28 mouse cellular contexts compared by ENCODE assay signal in the genomic region with DNA sequence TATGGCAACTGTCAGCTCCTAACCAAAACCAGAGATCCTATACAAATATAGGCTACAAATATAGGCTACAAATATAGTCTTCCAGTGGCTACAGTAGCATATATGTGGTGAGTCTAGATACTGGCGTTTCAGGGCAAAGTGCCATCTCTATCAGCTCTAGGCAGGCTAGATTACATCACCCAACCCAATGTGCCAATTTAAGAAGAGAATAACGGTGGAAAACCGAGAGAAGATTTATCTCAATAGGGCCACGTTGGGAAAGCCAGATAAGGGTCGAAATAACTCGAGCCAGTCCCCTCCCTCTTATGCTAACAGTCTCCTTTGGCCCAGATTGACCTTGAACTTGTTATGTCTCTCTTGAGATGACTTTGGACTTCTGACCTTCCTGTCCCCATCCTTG. TPM values are rescaled to one million over a fixed set of nuclear protein-coding genes. Genes with fewer than 3 reads are reported as not detected.
DNase-seq lines count a peak whose midpoint lies in the region; ATAC-seq and TF ChIP-seq lines count a peak whose summit lies in the region.
"Had no signal": no experiment of that assay in that cellular context is flagged by ENCODE, and none has a peak within 500 bp of the region (broad histone marks: within the 10 kb centered on the region; RNA-seq: fewer than 3 reads in every experiment).

No protein-coding gene starts in this region.

- TF ChIP-seq EP300 in MEL (IDR thresholded peaks at IDR 0.05; ENCODE audit: low read depth in 1 of 2, low read length in 2 of 2) = peak; percentile 98 to 99
- peak; percentile 84 for TF ChIP-seq EP300 in liver, embryonic 14.5 days (IDR thresholded peaks at IDR 0.05; ENCODE audit: low read depth)

- TF ChIP-seq POLR2A in MEL (IDR thresholded peaks at IDR 0.05; ENCODE audit: control insufficient read depth in 1 of 2, insufficient read depth in 1 of 2, low read depth in 1 of 2, low read length in 2 of 2, poor library complexity in 1 of 2) (no peak), myocyte (IDR thresholded peaks at IDR 0.05; ENCODE audit: insufficient read length, low read depth) (no peak)

- H3ac ChIP-seq in myocyte (ENCODE audit: control insufficient read depth, insufficient read length) = no peak overlapping the region

- no peaks in the 10 kb centered on the region for H3K9me3 ChIP-seq in MEL (replicated peaks; ENCODE audit: insufficient read depth, low read length)
- no peaks in the 10 kb centered on the region for H3K9me3 ChIP-seq in liver, embryonic 14.5 days (ENCODE audit: control insufficient read depth, low read length)
- H3K9me3 ChIP-seq: forebrain, embryonic 10.5 days; heart, embryonic 12.5 days; hindbrain, embryonic 13.5 days; limb, embryonic 13.5 days; neural tube, embryonic 15.5 days had no signal

- TF ChIP-seq RAD21 in MEL (IDR thresholded peaks at IDR 0.05; ENCODE audit: low read depth, low read length) = no peak

- H3K79me2 ChIP-seq in MEL (ENCODE audit: control insufficient read depth, insufficient read depth, low read length, poor library complexity) = no peaks in the 10 kb centered on the region
- no peaks in the 10 kb centered on the region for H3K79me2 ChIP-seq in myocyte (ENCODE audit: control insufficient read depth, insufficient read depth)

- no peak overlapping the region for H3K4me3 ChIP-seq in MEL (ENCODE audit: control insufficient read depth in 1 of 2, insufficient read depth in 1 of 2, low read depth in 2 of 2, low read length in 2 of 2)
- no peak overlapping the region for H3K4me3 ChIP-seq in liver, embryonic 14.5 days (ENCODE audit: insufficient read depth in 1 of 2, low read depth in 2 of 2, low read length in 2 of 2)
- H3K4me3 ChIP-seq in myocyte = no peak overlapping the region
- H3K4me3 ChIP-seq: forebrain, embryonic 10.5 days; gastrocnemius, adult 2 months; heart, embryonic 12.5 days; hindbrain, embryonic 13.5 days; limb, embryonic 13.5 days; neural tube, embryonic 15.5 days had no signal

- peak; percentile 90 for DNase-seq in MEL (ENCODE audit: low read depth, low spot score)
- peak in 2 of 3 experiments; percentile 15 to 17 for DNase-seq in liver, embryonic 14.5 days (ENCODE audit: low read depth in 3 of 3, low spot score in 3 of 3)
- DNase-seq in thymus, postnatal 25 days = no peak
- no peak for DNase-seq in left cerebral cortex, postnatal 36 days (ENCODE audit: low spot score in 2 of 2)
- DNase-seq in layer of hippocampus, postnatal 10 days (ENCODE audit: low spot score in 2 of 2) = no peak
- DNase-seq: adrenal gland, postnatal 14 days; cerebellum, adult 9-11 months; embryo, embryonic 11 days; forebrain, postnatal 0 days; gastrocnemius, adult 2 months; heart, postnatal 14 days; kidney, adult 8-10 months; kidney, postnatal 14 days; layer of hippocampus, adult 9-11 months; midbrain, embryonic 14.5 days; thymus, postnatal 4 days had no signal

- no peak overlapping the region for H3K4me2 ChIP-seq in liver, embryonic 14.5 days (ENCODE audit: low read depth)
- H3K4me2 ChIP-seq in myocyte (ENCODE audit: low read depth) = peak overlapping the region; percentile 7
- H3K4me2 ChIP-seq: heart, embryonic 12.5 days; hindbrain, embryonic 13.5 days; limb, embryonic 13.5 days; neural tube, embryonic 15.5 days had no signal

- peak; percentile 57 for ATAC-seq in common myeloid progenitor, adult 5-6 weeks (replicated peaks; ENCODE audit: low read depth, poor library complexity, severe bottlenecking)
- peak; percentile 71; the same call in 1 of the 2 replicates for ATAC-seq in liver, embryonic 14.5 days (ENCODE audit: insufficient read depth)
- ATAC-seq: forebrain, postnatal 0 days; inflammation-experienced regulatory T-cells, adult 6 months had no signal

- H3K36me3 ChIP-seq in MEL (ENCODE audit: control insufficient read depth in 1 of 2, insufficient read depth in 2 of 2, low read length in 2 of 2) (peaks cover 0 to 65% of the 10 kb centered on the region in 2 experiments; a peak in 2 of 4 replicates), myocyte (ENCODE audit: control insufficient read depth, insufficient read depth) (no peaks in the 10 kb centered on the region)
- no peaks in the 10 kb centered on the region for H3K36me3 ChIP-seq in liver, embryonic 14.5 days (replicated peaks; ENCODE audit: control insufficient read depth, insufficient read depth, low read depth)
- H3K36me3 ChIP-seq: forebrain, embryonic 10.5 days; heart, embryonic 12.5 days; hindbrain, embryonic 13.5 days; limb, embryonic 13.5 days; neural tube, embryonic 15.5 days had no signal

- peaks cover 46 to 71% of the 10 kb centered on the region in 2 experiments for H3K4me1 ChIP-seq in MEL (ENCODE audit: control insufficient read depth in 1 of 2, insufficient read depth in 2 of 2, low read length in 2 of 2)
- peaks cover 15 to 26% of the 10 kb centered on the region in 2 experiments for H3K4me1 ChIP-seq in liver, embryonic 14.5 days (replicated peaks; ENCODE audit: control insufficient read depth in 2 of 2, insufficient read depth in 2 of 2, low read length in 1 of 2)
- H3K4me1 ChIP-seq: hindbrain, embryonic 13.5 days; neural tube, embryonic 15.5 days had no signal

- H3K9ac ChIP-seq in MEL (ENCODE audit: control insufficient read depth, low read depth, low read length, poor library complexity, severe bottlenecking) = no peak overlapping the region; the same call in 1 of the 2 replicates
- H3K9ac ChIP-seq in liver, embryonic 14.5 days (replicated peaks) = no peak overlapping the region
- H3K9ac ChIP-seq: forebrain, postnatal 0 days; heart, embryonic 12.5 days; hindbrain, embryonic 13.5 days; limb, embryonic 13.5 days; neural tube, embryonic 15.5 days had no signal

- intact Hi-C loops in left cerebral cortex, postnatal 36 days (cut with DNase I) = no loop called here

- 6% methylated on average over 6 of the region's 6 CpGs for WGBS in liver, embryonic 14.5 days (ENCODE audit: insufficient replicate concordance)

- no peak for TF ChIP-seq CTCF in MEL (IDR thresholded peaks at IDR 0.05 in 2 of 3, conservative IDR thresholded peaks at IDR 0.05 in 1 of 3; ENCODE audit: control insufficient read depth in 1 of 3, insufficient read depth in 1 of 3, low read depth in 2 of 3, low read length in 3 of 3, poor library complexity in 1 of 3, severe bottlenecking in 1 of 3)
- no peak for TF ChIP-seq CTCF in liver, embryonic 14.5 days (IDR thresholded peaks at IDR 0.05; ENCODE audit: low read depth)

- H3K27ac ChIP-seq in MEL (ENCODE audit: control insufficient read depth, low read depth, low read length) = peak overlapping the region; percentile 94
- H3K27ac ChIP-seq in liver, embryonic 14.5 days = no peak overlapping the region
- H3K27ac ChIP-seq: forebrain, embryonic 10.5 days; gastrocnemius, adult 2 months; hindbrain, embryonic 13.5 days; limb, embryonic 13.5 days; neural tube, embryonic 15.5 days had no signal

- H3K27me3 ChIP-seq in MEL (ENCODE audit: control insufficient read depth in 1 of 2, insufficient read depth in 2 of 2, low read length in 2 of 2) (no peaks in the 10 kb centered on the region), myocyte (ENCODE audit: control insufficient read depth, insufficient read depth, insufficient read length) (no peaks in the 10 kb centered on the region)
- no peaks in the 10 kb centered on the region for H3K27me3 ChIP-seq in liver, embryonic 14.5 days (ENCODE audit: control insufficient read depth, insufficient read depth, low read length)
- H3K27me3 ChIP-seq: hindbrain, embryonic 13.5 days; limb, embryonic 13.5 days; neural tube, embryonic 15.5 days had no signal

TF ChIP-seq in MEL, 35 proteins besides CTCF, POLR2A, EP300 and RAD21 (continues in another document):
- no peak for TF ChIP-seq GABPA (IDR thresholded peaks at IDR 0.05; ENCODE audit: low read depth, low read length)
- TF ChIP-seq UBTF (IDR thresholded peaks at IDR 0.05; ENCODE audit: borderline replicate concordance, insufficient read depth, low read depth, low read length) = no peak
- TF ChIP-seq ETS1 (IDR thresholded peaks at IDR 0.05; ENCODE audit: low read depth, low read length) = peak; percentile 98
- TF ChIP-seq SIN3A (IDR thresholded peaks at IDR 0.05; ENCODE audit: low read length) = peak; percentile 95
- no peak for TF ChIP-seq POLR2AphosphoS5 (IDR thresholded peaks at IDR 0.05; ENCODE audit: borderline replicate concordance, low read depth, low read length)
- TF ChIP-seq MEF2A (IDR thresholded peaks at IDR 0.05; ENCODE audit: extremely low read depth, insufficient replicate concordance, low read depth, low read length, poor library complexity, severe bottlenecking) = peak; percentile 93; the same call in 1 of the 2 replicates

TF ChIP-seq in myocyte, 11 proteins besides CTCF, POLR2A, EP300 and RAD21 (continues in another document):
- TF ChIP-seq USF1 (IDR thresholded peaks at IDR 0.05; ENCODE audit: low read depth) (no peak), E2F4 (IDR thresholded peaks at IDR 0.05; ENCODE audit: insufficient read depth) (no peak), POLR2AphosphoS2 (IDR thresholded peaks at IDR 0.05; ENCODE audit: insufficient read length, low read depth) (no peak), CEBPB (IDR thresholded peaks at IDR 0.05; ENCODE audit: insufficient read depth, poor library complexity, severe bottlenecking) (no peak), SRF (IDR thresholded peaks at IDR 0.05; ENCODE audit: control insufficient read depth, insufficient read length, low read depth) (no peak), TCF3 (IDR thresholded peaks at IDR 0.05; ENCODE audit: insufficient read length, low read depth) (no peak), MYOG (IDR thresholded peaks at IDR 0.05; ENCODE audit: control insufficient read depth in 1 of 3, insufficient read depth in 1 of 3, insufficient read length in 2 of 3, low read depth in 2 of 3) (no peak)

RNA-seq across cellular contexts. Expression of gene Trcg1, which starts 3.2 kb away (rescaled TPM):
- not detected in 2 replicates for total RNA-seq in MEL (2012; rRNA removed)
- polyA plus RNA-seq in MEL (2012; ENCODE audit: insufficient read depth in 1 of 2, insufficient read length in 2 of 2, low read depth in 1 of 2, low replicate concordance in 2 of 2, missing spikeins in 1 of 2) (not detected), myocyte (2012; fragmentation: generic; extraction: Trizol) (not detected)
- total RNA-seq in common myeloid progenitor, adult 5-6 weeks (2017) = not detected in 2 replicates
- polyA plus RNA-seq in liver, embryonic 14.5 days (2012; rRNA removed) = not detected in 2 replicates
- not detected in 2 replicates for polyA plus RNA-seq in liver, embryonic 14.5 days (2014; fragmentation: Nextera tagmentation; extraction: Ambion mirVana)
- not detected for total RNA-seq in left cerebral cortex, postnatal 36 days (2021)
- not detected for total RNA-seq in layer of hippocampus, postnatal 10 days (2021)
- total RNA-seq: adrenal gland, postnatal 14 days; forebrain, postnatal 0 days; gastrocnemius, adult 2 months; heart, postnatal 14 days; megakaryocyte, adult 5-6 weeks had no signal
- polyA plus RNA-seq: embryonic facial prominence, embryonic 14.5 days; forebrain, postnatal 0 days; gonadal fat pad, adult 2 months; heart, embryonic 12.5 days; hindbrain, embryonic 13.5 days; inflammation-experienced regulatory T-cells, adult 6 months; limb, embryonic 13.5 days; lung, embryonic 16.5 days; midbrain, embryonic 14.5 days; neural tube, embryonic 15.5 days had no signal

RNA-seq across cellular contexts. Expression of gene 1700017B05Rik, which starts 29.3 kb away (rescaled TPM):
- 52.7 and 55.7 TPM in 2 replicates for total RNA-seq in MEL (2012; rRNA removed)
- polyA plus RNA-seq in MEL (2012; ENCODE audit: insufficient read depth in 1 of 2, insufficient read length in 2 of 2, low read depth in 1 of 2, low replicate concordance in 2 of 2, missing spikeins in 1 of 2) = 10 to 100 TPM in 1 of 2 experiments, not detected in 1; 76.5 TPM
- total RNA-seq in common myeloid progenitor, adult 5-6 weeks (2017) = 19.6 and 31.9 TPM in 2 replicates
- 8.1 and 10.3 TPM in 2 replicates for polyA plus RNA-seq in liver, embryonic 14.5 days (2012; rRNA removed)
- 12.6 and 13.3 TPM in 2 replicates for polyA plus RNA-seq in liver, embryonic 14.5 days (2014; fragmentation: Nextera tagmentation; extraction: Ambion mirVana)
- polyA plus RNA-seq in myocyte (2012; fragmentation: generic; extraction: Trizol) = 30.3 TPM
- total RNA-seq in left cerebral cortex, postnatal 36 days (2021) = 10 to 100 TPM; 17.1 to 19.2 TPM
- total RNA-seq in layer of hippocampus, postnatal 10 days (2021) = 10 to 100 TPM; 22.5 to 26.7 TPM

Comparison
In these comparisons a context has a peak if more than half of its experiments do, and no peak if none do; other contexts are left out.
1. DNase-seq: peak in MEL (single experiment) and liver, embryonic 14.5 days (2 of 3); none in thymus, postnatal 25 days (single experiment), left cerebral cortex, postnatal 36 days (0 of 2) and layer of hippocampus, postnatal 10 days (0 of 2).